Mouse (Mus musculus) kidney, postnatal 0 days (tissue): ENCODE measurements at regions not wholly inside any gene's neighbourhood (a gene's known extent, or its start where the extent isn't known, plus 50 kb on each side); places are given as distances from the start of the nearest gene placed in this dataset.

Source experiments
- ATAC-seq: fragments of 200-750 bp; cut with Nextera tagmentation; replicated peaks from 2 replicates; pipeline ENCODE4 v1.8.0; 2017; ENCODE audit warnings: low read depth, moderate number of reproducible peaks, moderate TSS enrichment, moderate library complexity; ENCODE audit not compliant: low FRiP score
- DNase-seq: peaks from one replicate; pipeline ENCODE4 v3.0.0-alpha.2; 2016; ENCODE audit warnings: low spot score
- H3K27ac ChIP-seq: fragments of 300-500 bp; sonication (generic); 2 replicates; pipeline ENCODE4 v1.5.1; 2014; ENCODE audit warnings: mild to moderate bottlenecking
- H3K27me3 ChIP-seq: fragments of 300-500 bp; sonication (generic); 2 replicates; pipeline ENCODE4 v1.6.1; 2014; ENCODE audit warnings: low read length, mixed read lengths; ENCODE audit not compliant: insufficient read depth
- H3K36me3 ChIP-seq: fragments of 300-500 bp; sonication (generic); 2 replicates; pipeline ENCODE4 v1.6.1; 2014; ENCODE audit warnings: low read length, mixed read lengths; ENCODE audit not compliant: insufficient read depth
- H3K4me1 ChIP-seq: fragments of 300-500 bp; sonication (generic); replicated peaks from 2 replicates; pipeline ENCODE4 v1.6.1; 2014; ENCODE audit warnings: antibody characterized with exemption, low read length, mixed read lengths; ENCODE audit not compliant: insufficient read depth
- H3K4me2 ChIP-seq: fragments of 300-500 bp; sonication (generic); 2 replicates; pipeline ENCODE4 v1.6.1; 2014; ENCODE audit warnings: mild to moderate bottlenecking, low read length, moderate library complexity, mixed read lengths
- H3K4me3 ChIP-seq: fragments of 300-500 bp; sonication (generic); replicated peaks from 2 replicates; pipeline ENCODE4 v1.5.1; 2014; ENCODE audit warnings: low read depth, low read length
- H3K9ac ChIP-seq: fragments of 300-500 bp; sonication (generic); 2 replicates; pipeline ENCODE4 v1.6.1; 2014; ENCODE audit warnings: low read depth, low read length
- H3K9me3 ChIP-seq: fragments of 300-500 bp; sonication (generic); replicated peaks from 2 replicates; pipeline ENCODE4 v1.6.1; 2016; ENCODE audit warnings: low read length, inconsistent platforms, mixed read lengths
- CTCF ChIP-seq: IDR thresholded peaks from 2 replicates; pipeline ENCODE4 v1.5.1; 2016; ENCODE audit warnings: antibody characterized with exemption, low read depth, mild to moderate bottlenecking, moderate library complexity
- WGBS: fragments of 180-500 bp; shearing (Covaris S2); extraction: QIAGEN DNeasy Blood & Tissue Kit; methylation state at CpG from one replicate; pipeline ENCODE4 v1.1.7; 2014; 5-methylcytosine and 5-hydroxymethylcytosine counted together

DNA sequence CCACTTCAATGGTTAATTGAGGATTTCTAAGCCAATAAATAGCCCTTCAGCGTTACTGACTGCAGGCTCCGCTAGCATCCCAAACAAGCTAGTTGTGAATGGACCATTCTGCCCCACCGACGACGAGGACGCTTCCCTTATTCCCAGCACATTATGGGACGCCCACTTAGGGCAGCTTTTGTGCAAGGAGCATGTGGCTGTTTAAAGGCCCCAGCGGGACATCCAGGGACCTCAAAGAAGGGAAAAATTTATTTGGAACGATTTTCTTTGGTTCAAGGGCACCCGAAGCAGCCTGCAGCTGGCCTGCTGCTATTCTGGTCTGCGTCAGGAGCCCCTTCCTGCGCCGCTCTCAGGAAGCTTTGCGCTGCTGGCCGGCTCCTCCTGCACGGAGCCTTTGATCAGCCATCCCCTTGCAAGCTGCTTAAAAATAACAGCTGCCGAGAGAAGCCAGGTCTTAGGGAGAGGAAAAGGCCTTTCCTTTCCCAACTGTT lies 172.6 kb upstream of the Gm5148 start:
- ATAC-seq: 0 out of 2 replicates have a peak, but pooled peaks have one; percentile 25

DNA sequence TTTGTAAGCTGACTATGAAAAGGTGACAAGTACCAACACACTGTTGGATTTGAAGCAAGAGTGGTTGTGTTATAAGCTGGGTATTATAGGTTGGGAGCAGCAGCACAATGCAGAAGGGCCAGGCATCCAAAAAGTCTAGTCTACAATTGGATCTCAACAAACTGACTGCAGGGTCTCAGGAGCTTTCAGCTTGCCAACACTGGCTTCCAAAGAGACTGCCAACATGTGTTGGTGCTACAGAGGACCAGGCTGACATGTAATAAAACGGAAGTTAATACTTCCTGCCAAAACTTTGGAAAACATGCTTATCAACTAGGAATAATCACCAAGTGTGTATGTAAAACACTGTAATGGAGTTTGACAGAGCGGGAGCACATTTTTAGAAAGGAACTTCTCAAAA lies 170.3 kb upstream of the Gm5148 start:
- WGBS: 63% methylated on average over 2 of the region's 2 CpGs
- no peak for DNase-seq
- Histone ChIP-seq H3K4me3 (no peak overlapping the region), H3K4me2 (0 out of 2 replicates have a peak overlapping the region, but pooled peaks have one; percentile 2), H3K27ac (peak overlapping the region; percentile 15; the same call in 1 of the 2 replicates), H3K4me1 (0 out of 2 replicates have a peak, but pooled peaks cover 7% of the 10 kb centered on the region), H3K27me3 (no peaks in the 10 kb centered on the region), H3K9ac (no peak overlapping the region), H3K9me3 (no peaks in the 10 kb centered on the region), H3K36me3 (no peaks in the 10 kb centered on the region)
- no peak for TF ChIP-seq CTCF
- no peak for ATAC-seq

More for the DNA sequence above, 172.6 kb upstream of the Gm5148 start:
- Histone ChIP-seq H3K9me3 (no peaks in the 10 kb centered on the region), H3K9ac (no peak overlapping the region), H3K27ac (peak overlapping the region; percentile 62), H3K4me1 (0 out of 2 replicates have a peak, but pooled peaks cover 7% of the 10 kb centered on the region), H3K27me3 (no peaks in the 10 kb centered on the region), H3K4me3 (no peak overlapping the region), H3K36me3 (no peaks in the 10 kb centered on the region), H3K4me2 (peak overlapping the region; percentile 38)
- TF ChIP-seq CTCF: no peak
- WGBS: 5% methylated on average over 17 of the region's 17 CpGs
- peak; percentile 91 for DNase-seq

DNA sequence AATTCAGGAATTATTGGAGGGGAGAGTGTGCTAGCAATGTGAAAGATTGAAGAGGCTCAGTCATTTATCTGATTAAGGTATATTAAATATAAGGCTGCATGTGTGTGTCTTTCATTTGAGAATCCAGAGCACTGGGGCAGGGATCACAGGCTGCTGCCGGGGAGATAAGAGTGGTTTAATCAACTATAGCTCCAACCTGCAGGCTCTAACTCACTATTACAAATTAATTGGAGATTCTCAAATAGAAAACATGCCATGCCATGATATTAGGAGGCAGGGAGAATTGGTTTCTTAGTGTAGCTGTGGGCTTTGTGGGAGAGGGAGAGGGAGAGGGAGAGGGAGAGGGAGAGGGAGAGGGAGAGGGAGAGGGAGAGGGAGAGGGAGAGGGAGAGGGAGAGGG lies 165.9 kb upstream of the Gm5148 start:
- no peak overlapping the region for H3K9ac ChIP-seq
- DNase-seq: no peak
- H3K27me3 ChIP-seq: no peaks in the 10 kb centered on the region
- WGBS: 74% methylated on average over 1 of the region's 1 CpGs
- H3K27ac ChIP-seq: no peak overlapping the region
- no peak for TF ChIP-seq CTCF
- H3K4me2 ChIP-seq: no peak overlapping the region
- no peak overlapping the region for H3K4me3 ChIP-seq
- ATAC-seq: no peak
- no peaks in the 10 kb centered on the region for H3K9me3 ChIP-seq
- H3K4me1 ChIP-seq: peaks cover 12% of the 10 kb centered on the region
- no peaks in the 10 kb centered on the region for H3K36me3 ChIP-seq

DNA sequence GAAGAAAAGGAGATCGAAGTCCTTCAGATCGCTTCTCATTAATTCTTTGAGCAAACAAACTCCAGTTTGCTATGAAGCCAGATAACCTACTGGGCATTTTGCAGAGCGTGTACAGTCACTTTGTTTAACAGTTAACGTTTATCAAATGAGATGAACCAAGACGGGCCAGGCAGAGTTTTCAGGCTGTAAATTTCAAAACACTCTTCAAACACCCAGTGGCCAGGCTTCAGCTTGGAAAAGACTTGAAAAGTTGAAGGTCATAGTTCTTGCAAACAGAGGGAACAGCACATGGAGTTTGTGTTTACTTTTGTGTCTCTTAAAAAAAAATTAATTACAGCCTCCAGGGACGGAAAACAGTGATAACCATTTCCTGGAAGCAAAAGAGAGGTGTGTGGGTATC lies 164.2 kb upstream of the Gm5148 start:
- Histone ChIP-seq H3K4me3 (no peak overlapping the region), H3K9me3 (no peaks in the 10 kb centered on the region), H3K27me3 (no peaks in the 10 kb centered on the region), H3K36me3 (no peaks in the 10 kb centered on the region), H3K9ac (no peak overlapping the region), H3K4me1 (peaks cover 10% of the 10 kb centered on the region), H3K4me2 (no peak overlapping the region), H3K27ac (no peak overlapping the region)
- no peak for ATAC-seq
- TF ChIP-seq CTCF: no peak
- 15% methylated on average over 6 of the region's 6 CpGs for WGBS
- DNase-seq: peak; percentile 67

DNA sequence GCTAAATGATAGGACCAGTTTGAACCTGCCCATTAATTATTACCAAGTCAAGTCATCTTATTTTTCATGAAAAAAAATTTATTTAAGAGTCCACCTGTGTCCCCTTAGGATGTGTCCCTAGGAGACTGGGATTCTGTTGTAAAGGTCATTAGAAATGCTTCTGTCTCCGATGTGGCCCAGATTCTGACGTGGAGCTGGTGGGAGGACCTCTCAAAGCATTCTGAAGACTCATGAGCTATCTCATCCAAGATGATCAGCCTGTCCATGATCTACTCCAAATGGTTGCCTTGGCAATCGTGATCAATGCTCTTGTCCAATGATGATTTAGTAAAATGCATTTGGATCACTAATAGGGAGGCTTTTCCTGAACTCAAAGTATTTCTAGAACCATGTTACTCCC lies 163.4 kb upstream of the Gm5148 start:
- no peaks in the 10 kb centered on the region for H3K27me3 ChIP-seq
- no peak overlapping the region for H3K27ac ChIP-seq
- no peaks in the 10 kb centered on the region for H3K36me3 ChIP-seq
- no peak for TF ChIP-seq CTCF
- H3K4me2 ChIP-seq: no peak overlapping the region
- no peak overlapping the region for H3K4me3 ChIP-seq
- peaks cover 10% of the 10 kb centered on the region for H3K4me1 ChIP-seq
- no peaks in the 10 kb centered on the region for H3K9me3 ChIP-seq
- H3K9ac ChIP-seq: no peak overlapping the region
- no peak for DNase-seq
- ATAC-seq: no peak
- WGBS: 83% methylated on average over 3 of the region's 3 CpGs

DNA sequence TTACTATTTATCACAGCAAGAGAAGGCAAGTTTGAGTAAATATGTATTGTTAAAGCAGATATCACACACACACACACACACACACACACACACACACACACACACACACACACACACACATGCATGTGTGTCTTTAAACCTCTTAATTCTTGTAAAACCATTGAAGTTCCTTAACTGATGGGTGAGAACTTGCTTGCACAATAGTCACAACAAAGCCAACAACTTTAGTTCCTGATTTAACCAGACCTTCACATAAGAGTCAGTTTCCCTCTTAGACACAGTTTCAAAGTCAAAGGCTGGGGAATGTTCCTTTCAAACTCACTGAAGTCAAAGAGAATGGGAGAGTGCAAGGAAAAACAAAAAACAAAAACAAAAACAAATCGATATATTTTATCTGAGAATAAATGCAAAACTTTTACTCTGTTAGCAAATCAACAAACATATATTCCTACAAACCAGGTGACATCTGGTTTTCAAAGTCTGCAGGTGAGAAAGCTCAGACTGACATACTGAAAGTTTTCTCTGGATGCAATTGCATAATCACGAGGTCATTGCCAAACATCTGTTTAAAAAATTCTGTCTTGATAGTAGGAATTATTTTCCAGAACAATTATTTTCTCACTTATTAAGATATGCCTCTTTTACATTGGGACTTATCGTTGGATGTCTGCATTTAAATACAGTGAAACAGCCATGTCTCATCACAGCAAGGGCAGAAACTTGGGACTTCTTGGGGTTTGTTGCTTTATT lies 162.6 kb upstream of the Gm5148 start:
- WGBS: 81% methylated on average over 3 of the region's 3 CpGs
- DNase-seq (no peak), ATAC-seq (no peak)
- no peaks in the 10 kb centered on the region for H3K27me3 ChIP-seq
- peaks cover 10% of the 10 kb centered on the region for H3K4me1 ChIP-seq
- H3K4me3 ChIP-seq: no peak overlapping the region
- H3K36me3 ChIP-seq: no peaks in the 10 kb centered on the region
- H3K9me3 ChIP-seq: no peaks in the 10 kb centered on the region
- no peak overlapping the region for H3K27ac ChIP-seq
- H3K9ac ChIP-seq: no peak overlapping the region
- TF ChIP-seq CTCF: no peak
- H3K4me2 ChIP-seq: no peak overlapping the region

DNA sequence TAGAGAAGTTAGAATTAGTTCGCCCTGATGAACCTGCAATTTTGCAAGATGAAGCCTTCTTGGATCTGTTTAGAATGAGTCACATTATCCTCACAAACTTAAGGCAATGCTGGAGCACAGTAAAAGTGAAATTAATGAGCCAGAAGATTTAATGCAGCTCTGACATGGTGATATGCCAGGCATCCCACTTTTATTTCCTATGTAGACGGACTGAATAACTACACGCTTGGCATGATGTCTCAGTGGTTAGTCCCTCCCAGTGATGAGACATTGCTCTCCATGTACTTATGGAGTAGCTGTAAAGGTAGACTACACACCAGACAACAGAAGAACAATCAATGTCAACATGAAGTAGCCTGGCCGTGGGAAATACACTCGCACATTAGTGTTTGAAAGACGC lies 161.5 kb upstream of the Gm5148 start:
- DNase-seq (peak; percentile 74), ATAC-seq (no peak)
- H3K4me3 ChIP-seq: no peak overlapping the region
- no peaks in the 10 kb centered on the region for H3K27me3 ChIP-seq
- H3K36me3 ChIP-seq: no peaks in the 10 kb centered on the region
- 55% methylated on average over 6 of the region's 6 CpGs for WGBS
- H3K4me2 ChIP-seq: no peak overlapping the region
- no peaks in the 10 kb centered on the region for H3K9me3 ChIP-seq
- no peak overlapping the region for H3K9ac ChIP-seq
- H3K27ac ChIP-seq: no peak overlapping the region
- no peak for TF ChIP-seq CTCF
- peaks cover 10% of the 10 kb centered on the region for H3K4me1 ChIP-seq
